Mouse (Mus musculus): Measurements from ENCODE around the gene Kbtbd4. TPM values are rescaled to one million over a fixed set of nuclear protein-coding genes. Genes with fewer than 3 reads are reported as not detected.

Gene Kbtbd4
- polyA plus RNA-seq, 1 experiment from 2014 or later = 59.1 TPM

GRCm38 (mm10) chr2:90915516-90915915, 11.0 kb downstream of the Kbtbd4 start:
- Histone ChIP-seq H3K4me1 (peaks cover 34% of the 10 kb centered on the region), H3K9me3 (no peaks in the 10 kb centered on the region), H3K36me3 (replicated peaks) (peaks cover 54% of the 10 kb centered on the region), H3K27me3 (ENCODE audit: poor library complexity, severe bottlenecking) (peaks cover 3% of the 10 kb centered on the region; the same call in 1 of the 2 replicates), H3K4me3 (no peak overlapping the region; the same call in 1 of the 2 replicates), H3K27ac (no peak overlapping the region)
- 88% methylated on average over 1 of the region's 1 CpGs for WGBS
- no peak for DNase-seq (ENCODE audit: extremely low spot score, low spot score)

DNA sequence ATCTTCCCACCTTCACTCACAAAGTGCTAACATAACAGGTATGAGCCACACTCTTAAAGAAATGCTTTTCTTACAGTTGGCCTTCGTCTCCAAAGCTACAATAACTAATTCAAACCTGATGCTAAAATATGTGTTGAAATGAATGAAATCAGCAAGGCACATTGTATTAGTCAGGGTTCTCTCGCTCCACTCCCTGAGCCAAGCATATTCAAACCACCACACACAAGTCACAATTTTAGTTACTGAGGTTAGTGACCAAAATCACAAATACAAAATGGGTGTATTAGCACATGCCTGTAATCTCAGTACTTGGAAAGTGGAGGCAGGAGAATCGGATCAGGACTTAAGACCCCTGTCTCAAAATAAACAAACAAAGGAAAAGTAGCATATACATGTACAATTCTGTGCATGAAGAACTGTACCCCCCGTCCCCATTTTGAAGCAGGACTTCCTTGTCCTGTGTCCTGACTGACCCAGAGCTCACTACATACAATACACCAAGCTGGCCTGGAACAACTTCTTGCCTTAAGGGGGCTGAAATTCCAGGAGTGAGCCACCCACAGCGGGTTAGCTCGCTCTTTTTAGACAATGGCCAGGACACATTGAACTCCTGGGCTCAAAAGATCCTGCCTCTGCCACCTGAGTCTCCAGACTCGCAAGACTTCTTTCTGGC, 12.2 kb downstream of the Kbtbd4 start:
- Histone ChIP-seq H3K4me1 (peaks cover 34% of the 10 kb centered on the region), H3K36me3 (replicated peaks) (peaks cover 42% of the 10 kb centered on the region), H3K4me3 (peak overlapping the region; percentile 79), H3K27me3 (ENCODE audit: poor library complexity, severe bottlenecking) (peaks cover 3% of the 10 kb centered on the region; the same call in 1 of the 2 replicates), H3K9me3 (no peaks in the 10 kb centered on the region), H3K27ac (peak overlapping the region; percentile 97)
- 38% methylated on average over 7 of the region's 7 CpGs for WGBS
- no peak for DNase-seq (ENCODE audit: extremely low spot score, low spot score)

- Histone ChIP-seq H3K9me3 (no peaks in the 10 kb centered on the region), H3K4me1 (peaks cover 34% of the 10 kb centered on the region), H3K27me3 (ENCODE audit: poor library complexity, severe bottlenecking) (peaks cover 3% of the 10 kb centered on the region; the same call in 1 of the 2 replicates), H3K36me3 (replicated peaks) (peaks cover 36% of the 10 kb centered on the region), H3K27ac (peak overlapping the region; percentile 97), H3K4me3 (peak overlapping the region; percentile 79)
- under 1% methylated on average over 71 of the region's 73 CpGs for WGBS
- DNase-seq (ENCODE audit: extremely low spot score, low spot score) = peak; percentile 77
Observed at GRCm38 (mm10) chr2:90917233-90917998, 12.9 kb downstream of the Kbtbd4 start.

- peaks cover 3% of the 10 kb centered on the region; the same call in 1 of the 2 replicates for H3K27me3 ChIP-seq (ENCODE audit: poor library complexity, severe bottlenecking)
- peak overlapping the region; percentile 79 for H3K4me3 ChIP-seq
- DNase-seq (ENCODE audit: extremely low spot score, low spot score) = no peak
- peaks cover 34% of the 10 kb centered on the region for H3K4me1 ChIP-seq
- H3K27ac ChIP-seq = peak overlapping the region; percentile 97
- 11% methylated on average over 16 of the region's 16 CpGs for WGBS
- H3K36me3 ChIP-seq (replicated peaks) = peaks cover 29% of the 10 kb centered on the region
- no peaks in the 10 kb centered on the region for H3K9me3 ChIP-seq
Observed at GRCm38 (mm10) chr2:90917999-90918698, 13.6 kb downstream of the Kbtbd4 start.

- Histone ChIP-seq H3K36me3 (replicated peaks) (no peaks in the 10 kb centered on the region), H3K9me3 (no peaks in the 10 kb centered on the region), H3K4me1 (peaks cover 25% of the 10 kb centered on the region), H3K27me3 (ENCODE audit: poor library complexity, severe bottlenecking) (peaks cover 3% of the 10 kb centered on the region; the same call in 1 of the 2 replicates), H3K27ac (no peak overlapping the region), H3K4me3 (no peak overlapping the region)
- WGBS = 92% methylated on average over 1 of the region's 1 CpGs
- DNase-seq (ENCODE audit: extremely low spot score, low spot score) = no peak
Observed at GRCm38 (mm10) chr2:90921178-90921577, 16.6 kb downstream of the Kbtbd4 start.

- Histone ChIP-seq H3K27ac (no peak overlapping the region), H3K27me3 (ENCODE audit: poor library complexity, severe bottlenecking) (peaks cover 3% of the 10 kb centered on the region; the same call in 1 of the 2 replicates), H3K9me3 (no peaks in the 10 kb centered on the region), H3K4me3 (no peak overlapping the region), H3K36me3 (replicated peaks) (no peaks in the 10 kb centered on the region), H3K4me1 (peaks cover 10% of the 10 kb centered on the region)
- 95% methylated on average over 2 of the region's 2 CpGs for WGBS
- DNase-seq (ENCODE audit: extremely low spot score, low spot score) = no peak
Observed at GRCm38 (mm10) chr2:90922636-90923035, 18.1 kb downstream of the Kbtbd4 start.

GRCm38 (mm10) chr2:90928566-90928965, 24.0 kb downstream of the Kbtbd4 start:
- Histone ChIP-seq H3K4me3 (no peak overlapping the region), H3K27me3 (ENCODE audit: poor library complexity, severe bottlenecking) (no peaks in the 10 kb centered on the region), H3K9me3 (no peaks in the 10 kb centered on the region), H3K36me3 (replicated peaks) (no peaks in the 10 kb centered on the region), H3K27ac (no peak overlapping the region), H3K4me1 (no peaks in the 10 kb centered on the region)
- 90% methylated on average over 13 of the region's 13 CpGs for WGBS
- no peak for DNase-seq (ENCODE audit: extremely low spot score, low spot score)

DNA sequence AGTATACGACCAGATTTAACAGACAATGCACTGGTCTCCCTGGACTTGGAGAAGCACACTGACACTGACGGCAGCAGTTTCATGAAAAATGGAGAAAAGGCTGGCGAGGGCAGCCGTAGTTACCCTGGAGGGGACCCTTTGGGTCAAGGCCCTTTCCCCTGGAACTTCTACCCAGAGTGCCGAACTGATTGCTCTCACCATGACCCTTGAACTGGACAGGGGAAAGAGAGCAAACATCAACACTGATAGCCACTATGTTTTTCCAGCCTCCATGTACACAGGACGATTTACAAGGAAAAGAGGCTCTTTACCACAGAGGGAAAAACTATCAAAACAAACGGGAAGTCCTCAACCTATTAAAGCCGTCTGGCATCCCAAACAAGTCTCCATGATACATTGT, 27.3 kb downstream of the Kbtbd4 start:
- Histone ChIP-seq H3K36me3 (replicated peaks) (no peaks in the 10 kb centered on the region), H3K27ac (no peak overlapping the region), H3K27me3 (ENCODE audit: poor library complexity, severe bottlenecking) (no peaks in the 10 kb centered on the region), H3K9me3 (no peaks in the 10 kb centered on the region), H3K4me3 (no peak overlapping the region), H3K4me1 (no peaks in the 10 kb centered on the region)
- no peak for DNase-seq (ENCODE audit: extremely low spot score, low spot score)
- 86% methylated on average over 8 of the region's 8 CpGs for WGBS

GRCm38 (mm10) chr2:90932273-90932672, 27.7 kb downstream of the Kbtbd4 start:
- Histone ChIP-seq H3K9me3 (no peaks in the 10 kb centered on the region), H3K36me3 (replicated peaks) (no peaks in the 10 kb centered on the region), H3K4me1 (no peaks in the 10 kb centered on the region), H3K27ac (no peak overlapping the region), H3K4me3 (no peak overlapping the region), H3K27me3 (ENCODE audit: poor library complexity, severe bottlenecking) (no peaks in the 10 kb centered on the region)
- DNase-seq (ENCODE audit: extremely low spot score, low spot score) = no peak
- WGBS = 78% methylated on average over 2 of the region's 2 CpGs

GRCm38 (mm10) chr2:90938362-90938761, 33.8 kb downstream of the Kbtbd4 start:
- Histone ChIP-seq H3K36me3 (replicated peaks) (peaks cover 9% of the 10 kb centered on the region), H3K9me3 (no peaks in the 10 kb centered on the region), H3K27ac (no peak overlapping the region), H3K4me3 (no peak overlapping the region), H3K27me3 (ENCODE audit: poor library complexity, severe bottlenecking) (no peaks in the 10 kb centered on the region), H3K4me1 (peaks cover 31% of the 10 kb centered on the region)
- no peak for DNase-seq (ENCODE audit: extremely low spot score, low spot score)
- 82% methylated on average over 3 of the region's 3 CpGs for WGBS

- DNase-seq (ENCODE audit: extremely low spot score, low spot score) = no peak
- H3K9me3 ChIP-seq = no peaks in the 10 kb centered on the region
- peaks cover 15% of the 10 kb centered on the region for H3K36me3 ChIP-seq (replicated peaks)
- 58% methylated on average over 8 of the region's 8 CpGs for WGBS
- H3K4me3 ChIP-seq = peak overlapping the region; percentile 74
- H3K4me1 ChIP-seq = peaks cover 35% of the 10 kb centered on the region
- peak overlapping the region; percentile 98 for H3K27ac ChIP-seq
- no peaks in the 10 kb centered on the region for H3K27me3 ChIP-seq (ENCODE audit: poor library complexity, severe bottlenecking)
Observed at GRCm38 (mm10) chr2:90939750-90940149, 35.2 kb downstream of the Kbtbd4 start.

DNA sequence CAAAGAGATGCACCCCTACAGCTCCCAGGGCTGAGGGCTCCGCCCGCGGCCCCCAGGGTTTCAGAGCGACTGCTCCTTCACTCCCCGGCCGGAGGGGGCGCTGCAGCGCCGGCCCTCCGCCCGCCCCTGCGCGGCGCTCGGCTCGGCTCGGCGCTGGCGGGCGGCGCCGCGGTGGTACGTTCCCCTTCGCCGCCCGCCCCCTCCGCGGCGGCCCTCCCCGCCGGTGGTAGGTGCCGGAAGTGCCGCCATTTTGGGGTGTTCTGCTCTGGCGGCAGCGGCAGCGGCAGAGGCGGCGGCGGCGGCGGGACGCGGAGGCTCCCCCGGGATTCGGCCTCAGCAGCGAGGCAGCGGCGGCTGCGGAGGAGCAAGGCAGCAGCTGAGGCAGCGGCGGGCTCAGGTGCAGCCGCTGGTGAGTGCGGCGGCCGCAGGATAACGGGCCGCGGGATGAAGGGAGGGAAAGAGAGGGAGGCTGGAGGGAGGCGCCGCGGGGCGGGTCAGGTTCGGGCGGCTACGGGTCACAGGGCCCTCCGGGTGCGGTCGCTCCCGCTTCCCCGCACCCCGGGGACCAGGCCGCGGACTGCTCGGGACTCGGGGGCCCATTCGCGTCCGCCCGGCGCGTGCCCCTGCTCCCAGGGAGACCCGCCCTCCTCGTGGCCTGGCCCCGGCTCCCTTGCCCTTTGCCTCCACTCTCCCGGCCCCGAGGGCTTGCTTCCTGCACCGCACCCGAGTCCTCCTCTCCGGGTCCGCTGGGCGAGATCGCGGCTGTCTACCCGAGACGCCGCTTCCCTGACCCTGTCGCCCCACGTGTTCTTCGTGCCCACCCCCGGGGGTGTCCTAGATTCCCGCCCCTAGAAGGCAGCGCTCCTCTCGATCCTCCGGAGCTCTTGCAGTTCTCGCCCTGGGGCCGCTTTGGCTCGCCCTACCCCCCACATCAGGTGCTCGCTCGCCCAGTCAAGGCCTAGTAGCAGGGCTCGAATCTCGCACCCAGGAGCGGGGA, 36.0 kb downstream of the Kbtbd4 start, which contains the start of gene Celf1:
Gene Celf1 (plus strand): TSS at position 150 of the 997 bp plus-strand sequence.
- Histone ChIP-seq H3K36me3 (replicated peaks) (peaks cover 15% of the 10 kb centered on the region), H3K4me3 (peak within 1 kb of the TSS; percentile 74), H3K4me1 (peaks cover 35% of the 10 kb centered on the region), H3K27me3 (ENCODE audit: poor library complexity, severe bottlenecking) (no peaks in the 10 kb centered on the region), H3K27ac (peak within 1 kb of the TSS; percentile 98), H3K9me3 (no peaks in the 10 kb centered on the region)
- WGBS = under 1% methylated on average over 97 of the region's 113 CpGs
- peak; percentile 85 for DNase-seq (ENCODE audit: extremely low spot score, low spot score)

Measured in forebrain, embryonic 10.5 days (tissue).